Mouse (Mus musculus) splenic B cell, adult 2 months (primary cell): ENCODE results near the gene Vmn1r177.
"Not testable (repeated sequence)": the region's sequence is repeated elsewhere in the genome, so short reads cannot be mapped to it uniquely, and the experiment has no call there.

Experiments used
- DNase-seq: peaks from one replicate; pipeline ENCODE4 v3.0.0-alpha.2; 2011; ENCODE audit warnings: low read depth, low spot score
- H3K27me3 ChIP-seq: 2 replicates; pipeline ENCODE4 v1.6.1; 2012; ENCODE audit warnings: mild to moderate bottlenecking, low read length, moderate library complexity, mixed read lengths; ENCODE audit not compliant: control insufficient read depth, poor library complexity, insufficient read depth, severe bottlenecking
- H3K36me3 ChIP-seq: 2 replicates; pipeline ENCODE4 v1.6.1; 2012; ENCODE audit warnings: mild to moderate bottlenecking, low read length, moderate library complexity, mixed read lengths; ENCODE audit not compliant: control insufficient read depth, poor library complexity, insufficient read depth, severe bottlenecking

The Vmn1r177 gene

GRCm38 (mm10) chr7:23866349-23866748, at the start of gene Vmn1r177:
Gene Vmn1r177 (minus strand): TSS chr7:23866449.
- not testable (repeated sequence) for H3K36me3 ChIP-seq, DNase-seq, H3K27me3 ChIP-seq

GRCm38 (mm10) chr7:23891709-23892108, 25.5 kb upstream of the Vmn1r177 start, which contains the start of gene Vmn1r178:
Gene Vmn1r178 (plus strand): TSS chr7:23892009.
- Histone ChIP-seq H3K27me3 (no peaks in the 10 kb centered on the region), H3K36me3 (no peaks in the 10 kb centered on the region)
- DNase-seq: no peak

- H3K36me3 ChIP-seq, H3K27me3 ChIP-seq, DNase-seq: not testable (repeated sequence)
Measured at GRCm38 (mm10) chr7:23876918-23877317, 10.7 kb upstream of the Vmn1r177 start.

- H3K27me3 ChIP-seq, DNase-seq, H3K36me3 ChIP-seq: not testable (repeated sequence)
Measured at GRCm38 (mm10) chr7:23837272-23837671, 29.0 kb downstream of the Vmn1r177 start, which contains the start of gene Vmn1r176. Gene Vmn1r176 (minus strand): TSS chr7:23837372.
